ENCODE assay signal across 10 mouse cellular contexts in the genomic region with DNA sequence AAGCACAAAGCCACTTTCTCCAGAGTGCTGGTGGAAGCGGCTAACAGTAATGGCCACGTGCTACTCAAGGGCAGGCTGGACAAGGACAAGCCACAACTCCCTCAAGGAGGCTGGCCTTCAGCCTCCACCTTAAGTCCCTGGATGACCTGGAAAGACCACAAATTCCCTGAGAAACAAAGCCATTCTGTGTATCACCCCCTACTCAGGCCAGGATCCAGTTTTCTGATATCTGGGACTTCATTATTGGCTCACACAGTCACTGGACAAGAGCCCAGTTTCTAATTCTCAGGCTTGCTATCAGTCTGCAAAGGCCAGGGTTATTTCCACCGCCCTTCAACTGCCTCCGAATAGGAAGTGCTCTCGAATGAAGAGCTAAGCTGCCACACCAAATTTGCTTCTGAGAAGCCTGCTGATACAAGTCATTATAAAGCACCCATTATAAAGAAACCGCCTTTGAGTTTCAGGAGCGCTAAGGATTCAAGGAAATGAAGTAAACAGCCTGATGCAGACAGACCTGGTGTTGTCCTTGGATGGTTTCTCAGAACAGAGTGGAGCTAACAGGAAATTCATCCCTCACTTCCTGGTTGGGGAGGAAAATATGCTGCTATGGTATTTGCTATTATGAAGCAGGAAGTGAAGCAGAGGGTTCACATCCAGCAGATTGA.
DNase-seq lines count a peak whose midpoint lies in the region; ATAC-seq lines count a peak whose summit lies in the region.
"Had no signal": no experiment of that assay in that cellular context is flagged by ENCODE, and none has a peak within 500 bp of the region (broad histone marks: within the 10 kb centered on the region; RNA-seq: fewer than 3 reads in every experiment).

No protein-coding gene starts in this region.

- no peak overlapping the region for H3K9ac ChIP-seq in liver, embryonic 16.5 days (ENCODE audit: low read depth, low read length)
- no peak overlapping the region for H3K9ac ChIP-seq in neural tube, embryonic 15.5 days (replicated peaks)

- intact Hi-C loops in heart, postnatal 14 days (cut with DNase I), result loop anchor here (2.0 to 10.0 kb wide), 2 partner anchors 78 to 506 kb away; no protein-coding TSS in a partner anchor

- H3K9me3 ChIP-seq in liver, embryonic 16.5 days (replicated peaks; ENCODE audit: control insufficient read depth, low read length), result no peaks in the 10 kb centered on the region
- H3K9me3 ChIP-seq in neural tube, embryonic 15.5 days (replicated peaks), result no peaks in the 10 kb centered on the region

- no peak for DNase-seq in frontal cortex, postnatal 10 days (ENCODE audit: low spot score in 2 of 2)
- peak; percentile 37 for DNase-seq in adrenal gland, postnatal 25 days
- DNase-seq in heart, postnatal 14 days, result peak; percentile 62 to 80
- no peak for DNase-seq in layer of hippocampus, adult 18-20 months (ENCODE audit: low spot score in 2 of 2)
- DNase-seq in right cerebral cortex, adult 2 months (ENCODE audit: low spot score in 2 of 2), result no peak

- no peak overlapping the region for H3K4me3 ChIP-seq in liver, embryonic 16.5 days (ENCODE audit: low read depth, low read length)
- H3K4me3 ChIP-seq in neural tube, embryonic 15.5 days (replicated peaks), result no peak overlapping the region
- H3K4me3 ChIP-seq: megakaryocyte, embryonic 14.5 days had no signal

- no peak overlapping the region for H3K4me2 ChIP-seq in liver, embryonic 16.5 days (ENCODE audit: low read depth, low read length)
- H3K4me2 ChIP-seq in neural tube, embryonic 15.5 days, result no peak overlapping the region

- H3K27ac ChIP-seq in liver, embryonic 16.5 days (ENCODE audit: low read length), result no peak overlapping the region
- no peak overlapping the region; the same call in 1 of the 2 replicates for H3K27ac ChIP-seq in neural tube, embryonic 15.5 days (replicated peaks)

- no peaks in the 10 kb centered on the region for H3K36me3 ChIP-seq in liver, embryonic 16.5 days (ENCODE audit: control insufficient read depth, insufficient read depth)
- 0 out of 2 replicates have a peak, but pooled peaks cover 2% of the 10 kb centered on the region for H3K36me3 ChIP-seq in neural tube, embryonic 15.5 days

- H3K27me3 ChIP-seq in liver, embryonic 16.5 days (ENCODE audit: control insufficient read depth, insufficient read depth, low read depth, low read length), result no peaks in the 10 kb centered on the region
- peaks cover 3% of the 10 kb centered on the region; the same call in 1 of the 2 replicates for H3K27me3 ChIP-seq in neural tube, embryonic 15.5 days (replicated peaks)
- H3K27me3 ChIP-seq: CH12.LX had no signal

- 53% methylated on average over 7 of the region's 7 CpGs for WGBS in liver, embryonic 16.5 days (ENCODE audit: insufficient replicate concordance)
- WGBS in neural tube, embryonic 15.5 days, result 61% methylated on average over 7 of the region's 7 CpGs

- peak; percentile 18; the same call in 1 of the 2 replicates for ATAC-seq in frontal cortex, adult (ENCODE audit: low TSS enrichment)
- peak; percentile 51; the same call in 1 of the 2 replicates for ATAC-seq in liver, embryonic 16.5 days (ENCODE audit: low read depth)
- no peak for ATAC-seq in neural tube, embryonic 15.5 days (ENCODE audit: low FRiP score)

- peaks cover 8% of the 10 kb centered on the region for H3K4me1 ChIP-seq in liver, embryonic 16.5 days (ENCODE audit: control insufficient read depth, low read depth, low read length)
- H3K4me1 ChIP-seq in neural tube, embryonic 15.5 days, result peaks cover 6% of the 10 kb centered on the region; the same call in 1 of the 2 replicates

Comparison
In these comparisons a context has a peak if more than half of its experiments do, and no peak if none do; other contexts are left out.
1. DNase-seq: peak in adrenal gland, postnatal 25 days (single experiment) and heart, postnatal 14 days (2 of 2); none in frontal cortex, postnatal 10 days (0 of 2), layer of hippocampus, adult 18-20 months (0 of 2) and right cerebral cortex, adult 2 months (0 of 2).